Mouse (Mus musculus): Measurements from ENCODE around the gene Kcna2.

The Kcna2 gene

GRCm38 (mm10) chr3:107101456-107101786 lies 475 bp downstream of the Kcna2 start:
- intact Hi-C loops (cut with DNase I) = loop anchor here (5.0 kb wide), 1 partner anchor 371 kb away; no protein-coding TSS in a partner anchor

GRCm38 (mm10) chr3:107101787-107102651 lies 1.1 kb downstream of the Kcna2 start:
- intact Hi-C loops (cut with DNase I) = loop anchor here (5.0 kb wide), 1 partner anchor 370 kb away; no protein-coding TSS in a partner anchor

GRCm38 (mm10) chr3:107103041-107103440 lies 2.1 kb downstream of the Kcna2 start:
- intact Hi-C loops (cut with DNase I) = loop anchor here (5.0 kb wide), 1 partner anchor 369 kb away; no protein-coding TSS in a partner anchor

GRCm38 (mm10) chr3:107103462-107103861 lies 2.5 kb downstream of the Kcna2 start:
- intact Hi-C loops (cut with DNase I) = loop anchor here (5.0 kb wide), 1 partner anchor 369 kb away; no protein-coding TSS in a partner anchor

GRCm38 (mm10) chr3:107105986-107106385 lies 5.0 kb downstream of the Kcna2 start:
- intact Hi-C loops (cut with DNase I) = no loop called here

- intact Hi-C loops (cut with DNase I) = no loop called here
Measured at GRCm38 (mm10) chr3:107112498-107112897, 11.6 kb downstream of the Kcna2 start.

- intact Hi-C loops (cut with DNase I) = no loop called here
Measured at GRCm38 (mm10) chr3:107112932-107113659, 12.2 kb downstream of the Kcna2 start.

GRCm38 (mm10) chr3:107113771-107114737 lies 13.1 kb downstream of the Kcna2 start:
- intact Hi-C loops (cut with DNase I) = no loop called here

- intact Hi-C loops (cut with DNase I) = no loop called here
Measured at GRCm38 (mm10) chr3:107114941-107115340, 14.0 kb downstream of the Kcna2 start.

- intact Hi-C loops (cut with DNase I) = no loop called here
Measured at GRCm38 (mm10) chr3:107115746-107116145, 14.8 kb downstream of the Kcna2 start.

- intact Hi-C loops (cut with DNase I) = no loop called here
Measured at GRCm38 (mm10) chr3:107119864-107120564, 19.1 kb downstream of the Kcna2 start.

- intact Hi-C loops (cut with DNase I) = no loop called here
Measured at GRCm38 (mm10) chr3:107122306-107122705, 21.4 kb downstream of the Kcna2 start.

- intact Hi-C loops (cut with DNase I) = no loop called here
Measured at GRCm38 (mm10) chr3:107127667-107128066, 26.7 kb downstream of the Kcna2 start.

- intact Hi-C loops (cut with DNase I) = no loop called here
Measured at GRCm38 (mm10) chr3:107128421-107128820, 27.5 kb downstream of the Kcna2 start.

GRCm38 (mm10) chr3:107129251-107129650 lies 28.3 kb downstream of the Kcna2 start:
- intact Hi-C loops (cut with DNase I) = no loop called here

GRCm38 (mm10) chr3:107130661-107131326 lies 29.8 kb downstream of the Kcna2 start:
- intact Hi-C loops (cut with DNase I) = no loop called here

GRCm38 (mm10) chr3:107131846-107132245 lies 30.9 kb downstream of the Kcna2 start:
- intact Hi-C loops (cut with DNase I) = no loop called here

GRCm38 (mm10) chr3:107132651-107133050 lies 31.7 kb downstream of the Kcna2 start:
- intact Hi-C loops (cut with DNase I) = no loop called here

GRCm38 (mm10) chr3:107134457-107134856 lies 33.5 kb downstream of the Kcna2 start:
- intact Hi-C loops (cut with DNase I) = no loop called here

- intact Hi-C loops (cut with DNase I) = no loop called here
Measured at GRCm38 (mm10) chr3:107147126-107147525, 46.2 kb downstream of the Kcna2 start.
